Mouse (Mus musculus): ENCODE measurements around the gene Fgr.

Fgr gene

DNA sequence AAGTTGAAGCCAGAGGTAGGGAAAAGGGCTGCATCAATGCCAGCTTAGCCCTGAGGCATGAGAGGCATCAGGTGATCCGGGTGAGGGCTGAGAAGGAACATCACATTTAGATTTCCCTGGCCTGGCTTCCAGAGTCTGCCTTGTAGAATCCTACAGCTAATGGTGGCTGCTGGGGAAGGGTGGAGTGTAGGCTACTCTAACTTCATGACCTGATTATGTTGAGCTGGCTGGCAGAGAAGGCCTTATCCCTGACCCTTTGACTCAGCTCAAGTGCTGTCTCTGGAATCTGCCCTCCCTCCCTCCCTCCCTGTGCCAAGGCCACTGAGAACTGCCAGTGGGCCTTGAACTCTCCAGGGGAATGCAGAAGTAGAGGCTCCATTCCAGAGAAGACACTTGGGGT is 61.6 kb downstream of the Fgr start:
- no peak for DNase-seq (ENCODE audit: low spot score)

DNA sequence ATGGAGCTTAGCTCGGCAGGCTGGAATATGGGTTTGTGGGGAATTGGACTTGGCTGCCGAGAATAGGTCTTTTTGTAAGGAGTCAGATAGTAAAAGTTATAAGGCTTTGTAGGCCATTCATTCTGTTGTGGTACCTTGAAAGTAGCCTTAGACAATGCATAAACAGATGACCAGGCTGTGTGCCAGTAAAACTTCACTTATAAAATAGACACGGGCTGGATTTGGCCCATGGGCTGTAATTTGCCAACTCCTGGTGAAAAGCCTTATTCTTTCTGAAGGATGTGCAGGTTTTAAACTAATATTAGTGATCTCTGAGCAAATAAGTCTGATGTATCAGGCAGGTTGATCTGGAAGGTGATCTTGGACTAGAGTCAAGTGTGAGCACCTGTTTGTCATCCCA is 62.1 kb downstream of the Fgr start:
- DNase-seq (ENCODE audit: low spot score), result no peak

DNA sequence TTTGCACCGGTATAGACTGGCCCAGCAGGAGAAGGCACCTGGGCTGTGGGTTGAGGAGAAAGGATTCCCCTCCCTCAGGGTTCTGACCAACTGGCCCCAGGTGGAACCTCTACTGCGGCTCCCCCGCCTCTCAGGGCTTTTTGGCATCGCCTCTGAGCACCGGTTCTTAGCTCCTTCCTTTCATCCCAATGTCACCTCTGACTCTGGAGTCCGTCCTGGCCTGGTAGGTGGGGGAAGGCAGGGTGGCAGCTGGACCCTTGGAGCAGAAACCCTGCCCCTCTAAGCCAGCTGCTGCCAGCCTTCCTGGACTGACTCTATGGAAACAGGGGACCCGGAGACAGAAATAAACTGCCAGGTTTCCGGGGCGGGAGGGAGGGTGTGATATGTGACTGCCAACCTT is 63.4 kb downstream of the Fgr start:
- no peak for DNase-seq (ENCODE audit: low spot score)

DNA sequence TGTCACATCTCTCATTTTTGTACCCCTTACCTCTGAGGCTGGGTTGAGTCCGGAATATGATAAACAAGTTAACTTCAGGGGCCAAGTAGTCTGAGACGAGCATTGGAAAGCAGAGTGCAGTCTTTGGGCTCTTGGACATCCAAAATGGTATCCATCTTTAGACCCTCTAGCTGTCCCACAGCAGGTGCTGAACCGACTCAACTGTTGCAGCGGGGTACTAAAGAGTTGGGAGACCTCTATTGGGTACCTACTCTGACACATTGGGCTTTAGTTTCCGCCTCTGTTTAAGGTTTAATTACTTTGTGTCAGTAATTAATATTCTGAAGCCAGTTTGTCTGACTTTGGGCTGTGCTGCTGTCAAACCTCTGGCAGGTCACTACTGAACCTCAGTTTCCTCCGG is 63.9 kb downstream of the Fgr start:
- no peak for DNase-seq (ENCODE audit: low spot score)

DNA sequence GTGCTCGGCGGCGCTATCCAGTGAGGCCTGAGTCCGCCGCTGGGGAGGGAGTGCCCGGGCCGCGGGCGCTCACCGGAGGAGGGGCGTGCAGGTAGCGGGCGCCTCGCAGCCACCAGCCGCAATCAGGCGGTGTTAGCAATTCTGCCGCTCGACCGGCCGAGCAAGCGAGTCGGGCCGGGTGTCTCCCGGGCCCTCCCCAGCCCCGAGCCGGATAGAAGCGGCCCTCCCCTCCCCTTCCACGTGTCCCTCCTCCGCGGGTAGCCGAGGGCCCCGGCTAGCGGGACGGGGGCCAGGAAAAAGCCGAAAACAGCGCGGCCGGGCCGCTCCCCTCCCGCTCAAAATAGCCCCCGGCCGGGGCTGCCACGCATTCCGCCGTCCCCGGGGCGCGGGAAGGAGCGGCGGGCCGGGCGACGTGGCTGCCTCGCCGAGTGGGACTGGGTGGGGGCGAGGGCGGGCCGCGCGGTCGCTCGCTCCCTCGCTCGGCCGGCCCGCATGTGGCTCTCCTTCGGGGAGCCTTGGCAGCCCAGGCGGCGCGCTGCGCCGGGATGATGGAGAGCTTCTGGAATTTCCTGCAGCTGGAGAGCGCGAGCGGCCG is 64.7 kb downstream of the Fgr start:
- DNase-seq (ENCODE audit: low spot score), result no peak

DNA sequence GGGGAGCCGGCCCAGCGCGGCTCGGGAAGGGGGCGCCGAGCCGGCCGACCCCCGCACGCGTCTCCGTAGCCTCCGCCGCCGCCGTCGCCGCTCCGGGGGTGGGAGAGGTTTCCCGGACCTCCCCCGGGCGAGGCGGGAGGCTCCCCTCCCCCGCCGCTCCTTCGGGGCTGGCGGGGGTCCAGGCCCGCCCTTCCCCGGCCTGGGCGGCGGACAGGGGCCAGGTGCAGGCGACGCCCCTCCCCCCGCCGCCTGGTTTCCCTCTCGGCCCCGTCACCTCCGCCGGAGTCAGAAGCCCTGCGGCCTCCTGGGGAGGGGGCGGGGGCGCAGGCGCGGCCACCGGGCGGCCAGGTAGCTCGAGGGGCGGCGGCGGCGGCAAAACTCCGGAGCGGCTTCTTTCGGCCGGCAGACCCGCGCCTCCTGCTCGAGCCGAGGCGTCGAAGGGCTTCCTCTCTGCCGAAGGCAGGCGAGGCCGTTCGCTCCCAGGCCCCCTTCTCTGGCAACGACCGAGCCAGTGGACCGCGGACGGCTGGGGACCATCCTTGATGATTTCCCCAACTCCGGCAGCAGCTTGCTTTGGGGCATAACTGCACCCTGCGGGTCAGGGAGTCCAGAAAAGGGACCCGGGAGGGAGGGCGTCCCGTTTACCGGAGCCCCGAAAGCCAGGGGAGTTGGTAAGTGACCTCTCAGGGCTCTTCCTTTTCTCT is 65.4 kb downstream of the Fgr start:
- no peak for DNase-seq (ENCODE audit: low spot score)

DNA sequence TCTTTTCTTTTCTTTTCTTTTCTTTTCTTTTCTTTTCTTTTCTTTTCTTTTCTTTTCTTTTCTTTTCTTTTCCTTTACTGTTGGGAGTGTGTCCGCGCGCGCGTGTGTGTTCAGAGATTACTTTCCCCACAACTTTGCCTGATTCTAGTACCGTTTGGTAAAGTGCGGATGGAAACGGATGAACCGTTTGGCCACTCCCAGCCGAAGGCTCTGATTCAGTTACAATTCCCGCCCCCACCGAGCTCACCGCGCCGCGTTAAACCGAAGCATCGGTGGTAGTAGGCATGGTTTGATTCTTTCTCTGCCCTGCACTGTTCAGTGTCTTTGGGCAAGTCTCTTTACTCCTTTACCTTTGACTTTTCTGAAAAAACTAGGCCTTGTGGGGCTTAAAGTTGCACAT is 65.9 kb downstream of the Fgr start:
- DNase-seq (ENCODE audit: low spot score), result no peak

DNA sequence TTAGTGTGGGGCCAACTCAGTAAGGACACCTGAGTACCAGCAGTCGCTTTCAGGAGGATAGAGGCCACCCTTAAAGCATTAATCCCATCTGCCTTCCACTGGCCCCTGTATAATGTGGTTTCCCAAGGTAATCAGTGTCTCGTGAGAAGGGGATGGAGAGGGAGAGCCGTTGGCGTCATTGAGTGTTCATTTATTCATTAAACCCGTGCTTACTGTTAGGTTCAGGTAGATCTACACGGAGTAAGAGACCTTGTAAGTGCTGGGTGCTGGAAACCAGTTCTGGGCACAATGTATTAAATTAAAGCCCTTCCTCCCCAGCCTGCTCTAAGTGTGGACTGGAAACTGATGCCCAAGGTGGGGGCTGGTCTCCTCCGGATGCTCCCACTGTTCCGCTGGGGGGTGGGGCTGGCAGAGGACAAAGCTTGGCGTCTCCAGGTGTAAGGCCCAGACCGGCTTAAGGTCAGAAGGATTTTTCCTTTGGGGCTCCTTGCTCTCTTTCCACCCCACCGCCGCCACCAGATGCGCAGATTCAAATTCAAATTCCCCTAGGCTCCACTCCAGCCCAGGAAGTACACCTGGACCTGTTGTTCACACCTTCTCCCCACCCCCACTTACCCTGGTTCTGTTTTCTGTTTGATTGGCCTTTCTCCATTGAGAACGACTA is 66.5 kb downstream of the Fgr start:
- no peak for DNase-seq (ENCODE audit: low spot score)

DNA sequence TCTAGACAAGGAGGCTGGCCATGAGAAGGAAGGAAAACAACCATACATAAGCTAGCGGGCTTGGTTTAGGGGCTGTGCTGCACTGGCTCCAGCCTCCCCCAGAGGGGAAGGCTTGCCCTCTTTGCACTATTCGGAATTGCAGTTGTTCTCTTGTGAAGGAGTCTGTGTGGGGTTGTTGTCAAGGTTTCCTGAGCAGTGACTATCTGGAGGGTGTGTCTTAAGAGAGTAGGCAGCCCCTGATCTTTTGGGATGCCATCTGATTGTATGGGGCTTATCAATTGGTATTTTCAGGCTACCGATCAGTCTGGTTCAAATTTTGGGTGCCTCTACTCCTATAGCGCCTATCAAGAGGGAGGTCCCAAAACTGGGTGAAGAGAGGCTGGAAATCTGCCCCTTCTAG is 68.3 kb downstream of the Fgr start:
- DNase-seq (ENCODE audit: low spot score), result no peak

DNA sequence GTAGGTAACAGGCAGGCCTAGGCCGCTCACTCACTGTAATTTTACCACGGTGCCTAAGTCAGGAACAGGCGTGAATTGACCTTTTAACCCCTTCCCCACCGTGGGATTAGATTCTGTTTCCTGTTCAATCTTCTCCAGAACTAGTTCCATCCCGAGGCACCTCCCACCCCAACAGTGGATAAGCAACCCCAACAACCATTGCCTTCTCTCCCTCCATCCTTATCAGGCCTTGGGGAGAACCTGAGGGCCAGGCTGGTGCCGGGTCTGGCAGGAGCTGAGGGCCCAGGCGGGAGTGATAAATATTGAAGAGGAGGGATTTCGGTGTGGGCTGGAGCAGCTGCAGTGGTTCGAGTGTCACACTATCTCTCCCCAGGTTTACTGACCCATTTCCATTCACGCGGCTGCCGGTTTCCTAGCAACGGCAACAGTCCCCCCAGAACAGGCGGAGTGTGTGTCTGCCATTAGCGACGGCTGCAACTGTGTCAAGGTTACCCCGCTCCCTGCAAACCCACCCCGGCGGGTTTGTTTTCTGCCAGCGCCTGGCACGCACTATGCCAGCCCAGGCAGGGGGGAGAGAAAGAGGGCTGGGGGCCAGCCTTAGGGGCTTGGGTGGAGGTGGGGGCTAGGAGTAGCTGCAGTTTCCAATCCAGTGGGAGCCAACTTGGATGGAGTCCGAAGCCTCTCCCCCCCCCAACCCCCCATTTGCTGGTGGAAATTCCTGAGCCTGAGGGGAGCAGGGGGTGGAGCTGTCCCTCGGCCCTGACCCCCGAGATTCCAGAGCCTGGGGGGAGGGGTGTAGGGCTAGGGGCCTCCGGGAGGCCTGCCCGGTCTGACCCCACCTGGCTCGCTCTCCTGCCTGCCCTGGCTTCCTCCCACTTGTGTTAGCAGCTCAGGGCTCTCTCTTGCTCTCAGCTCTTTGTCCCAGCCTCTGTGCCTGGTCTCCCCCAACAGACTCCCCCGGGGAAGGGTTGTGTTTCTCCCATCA is 69.0 kb downstream of the Fgr start:
- DNase-seq (ENCODE audit: low spot score), result no peak

DNA sequence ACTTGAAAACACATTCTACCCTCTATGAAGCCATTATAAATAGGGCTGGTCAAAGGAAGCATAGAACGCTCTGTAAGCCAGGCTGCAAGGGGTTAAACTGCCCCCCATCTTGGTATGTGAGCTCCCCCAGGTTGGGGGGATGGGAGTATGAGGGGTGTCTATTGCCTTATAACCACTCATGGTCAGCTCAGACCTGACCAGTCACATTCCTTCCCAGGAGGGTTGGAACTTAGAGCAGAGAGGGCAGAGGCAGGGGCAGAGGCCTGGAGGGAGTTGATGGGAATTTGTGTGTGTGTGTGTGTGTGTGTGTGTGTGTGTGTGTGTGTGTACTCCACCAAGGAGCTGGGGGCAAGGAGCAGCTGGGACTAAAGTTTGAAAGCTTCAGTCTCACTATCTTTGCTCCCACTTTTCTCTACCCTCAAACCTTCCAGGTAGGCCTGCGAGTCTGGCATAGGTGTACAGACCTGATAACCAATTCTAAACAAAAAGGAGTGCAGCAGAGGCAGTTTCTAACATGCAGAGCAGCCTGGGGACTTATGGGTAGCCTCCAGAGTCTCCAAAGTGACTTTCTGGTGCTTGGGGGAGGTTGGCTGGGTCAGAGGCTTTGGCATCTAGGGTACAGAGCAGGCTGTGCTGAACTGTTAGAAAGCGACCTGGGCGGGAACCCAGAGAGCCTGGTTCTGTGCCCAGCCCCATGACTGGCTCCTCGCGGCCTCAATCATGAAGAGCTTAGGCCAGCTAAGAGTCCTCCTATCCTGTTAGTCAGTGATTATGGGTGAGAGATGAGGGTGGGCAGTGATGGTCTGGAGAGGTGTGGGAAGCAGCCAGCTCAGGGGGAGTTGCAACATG is 70.1 kb downstream of the Fgr start:
- DNase-seq (ENCODE audit: low spot score), result no peak

DNA sequence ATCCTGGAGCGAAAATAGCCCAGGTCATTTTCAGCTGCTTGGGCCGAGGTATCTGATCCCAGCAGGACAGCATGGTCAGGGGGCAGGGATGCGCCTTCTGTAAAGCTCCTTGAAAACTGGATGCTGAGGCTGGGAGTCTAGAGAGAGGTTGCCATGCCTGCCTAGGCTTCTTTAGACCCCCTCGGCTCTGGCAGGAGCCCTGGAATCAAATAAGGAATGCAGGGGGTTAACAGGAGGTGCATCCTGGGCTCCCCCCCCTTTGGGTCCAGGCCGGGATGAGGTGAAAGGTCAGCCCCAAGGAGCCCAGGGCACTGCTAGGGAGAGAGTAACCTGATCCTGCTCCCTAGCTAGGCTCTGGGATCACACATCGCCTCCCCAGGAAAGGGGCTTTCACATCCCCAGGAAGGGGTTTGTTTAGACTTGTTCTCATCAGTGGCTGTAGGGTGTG is 70.8 kb downstream of the Fgr start:
- DNase-seq (ENCODE audit: low spot score), result no peak

DNA sequence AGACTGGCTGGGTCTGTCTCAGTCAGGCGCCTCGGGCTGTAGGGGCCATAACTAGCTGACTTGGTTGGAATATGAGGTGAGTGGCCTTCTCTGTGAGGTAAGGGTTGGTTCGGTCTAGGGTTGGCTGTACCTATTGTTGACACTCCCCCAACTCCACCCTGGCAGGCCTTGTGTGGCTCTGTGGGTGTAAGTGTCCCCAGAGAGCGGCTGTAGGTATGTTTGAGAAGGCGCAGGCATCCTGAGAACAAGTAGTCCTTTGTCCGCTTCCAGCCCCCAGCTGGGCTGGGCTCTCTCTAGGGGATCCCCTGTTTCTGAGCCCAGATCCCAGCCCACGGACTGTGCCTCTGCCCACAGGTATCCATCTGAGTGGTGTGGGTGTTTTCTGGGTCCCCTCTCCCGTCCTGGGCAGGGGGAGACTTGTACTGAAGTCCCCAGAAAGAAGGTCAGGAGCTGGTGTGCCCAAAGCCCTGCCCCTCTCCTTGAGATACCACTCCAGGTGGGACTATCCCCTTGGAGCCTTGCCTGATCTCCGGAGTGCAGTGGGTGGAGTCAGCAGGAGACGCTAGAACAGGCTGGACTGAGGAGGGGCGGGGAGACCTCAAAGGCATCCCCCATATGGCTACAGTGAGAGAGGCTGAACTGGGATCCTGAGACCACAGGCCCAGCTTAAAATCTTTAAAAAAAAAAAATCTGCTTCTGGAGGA is 72.0 kb downstream of the Fgr start:
- DNase-seq (ENCODE audit: low spot score), result no peak

DNA sequence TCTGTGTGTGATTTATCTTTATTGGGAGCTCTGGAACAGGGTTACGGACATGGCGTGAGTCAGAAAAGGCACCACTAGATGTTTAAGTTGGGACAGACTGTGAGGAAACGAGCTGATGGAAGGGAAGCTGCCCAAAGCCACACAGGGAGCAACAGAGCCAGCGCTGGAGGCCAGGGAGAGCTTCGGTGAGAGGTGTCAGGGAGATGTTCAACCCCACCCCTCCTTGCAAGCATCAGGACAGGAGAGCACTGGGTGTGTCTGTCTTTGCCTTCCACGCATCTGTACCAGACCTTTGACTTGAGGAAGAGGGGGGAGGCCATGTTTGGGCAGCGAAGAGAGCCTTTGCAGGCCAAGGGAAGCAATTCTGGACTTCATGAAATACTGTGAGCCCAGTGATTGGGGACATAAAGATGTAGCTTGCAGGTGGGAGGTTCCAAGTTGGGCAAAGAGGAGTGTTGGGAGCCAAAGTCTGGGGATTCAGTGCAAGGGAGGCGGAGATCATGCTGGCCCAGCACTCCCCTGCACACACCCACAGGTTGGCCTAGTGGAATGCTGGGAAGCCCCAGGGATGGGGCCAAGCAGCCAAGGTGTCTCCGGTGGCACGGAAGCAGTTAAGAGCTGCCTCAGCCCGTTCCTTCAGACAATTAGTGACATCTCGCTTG is 72.9 kb downstream of the Fgr start:
- DNase-seq (ENCODE audit: low spot score), result no peak

DNA sequence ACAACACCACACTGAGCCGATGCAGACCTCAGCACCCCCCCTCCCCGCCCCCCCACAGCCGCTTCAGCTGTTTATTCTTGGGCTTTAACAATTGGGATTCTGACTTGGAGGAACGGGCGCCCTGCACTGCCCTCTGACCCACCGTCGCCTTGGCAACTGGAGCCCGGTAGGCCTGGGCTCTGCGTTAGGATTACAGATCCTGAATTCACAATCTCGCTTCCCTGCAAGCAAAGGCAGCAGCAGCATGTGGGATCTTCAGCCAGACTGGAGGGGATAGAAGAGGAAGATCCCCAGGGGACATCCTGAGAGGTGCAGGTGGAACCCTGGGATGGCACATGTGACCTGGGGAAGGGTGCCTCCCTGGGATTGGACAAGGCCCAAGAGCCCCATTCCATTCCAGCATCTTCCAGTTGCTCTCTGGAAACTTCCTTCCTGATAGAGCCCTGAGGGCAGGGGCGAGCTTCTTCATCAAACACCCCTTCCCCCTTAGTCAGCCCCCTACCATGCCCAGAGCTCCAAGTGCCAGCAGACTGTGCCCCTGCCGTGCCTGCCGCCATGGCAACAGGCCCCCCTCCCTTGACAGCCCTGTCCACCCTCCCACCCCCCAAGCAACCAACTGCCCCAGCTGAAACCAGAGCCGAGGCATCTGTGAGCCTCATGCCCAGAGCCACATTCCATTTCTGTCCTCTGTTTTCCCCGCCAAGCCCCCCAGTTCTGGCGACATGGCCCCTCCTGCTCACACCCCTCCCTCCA is 73.6 kb downstream of the Fgr start:
- no peak for DNase-seq (ENCODE audit: low spot score)

DNA sequence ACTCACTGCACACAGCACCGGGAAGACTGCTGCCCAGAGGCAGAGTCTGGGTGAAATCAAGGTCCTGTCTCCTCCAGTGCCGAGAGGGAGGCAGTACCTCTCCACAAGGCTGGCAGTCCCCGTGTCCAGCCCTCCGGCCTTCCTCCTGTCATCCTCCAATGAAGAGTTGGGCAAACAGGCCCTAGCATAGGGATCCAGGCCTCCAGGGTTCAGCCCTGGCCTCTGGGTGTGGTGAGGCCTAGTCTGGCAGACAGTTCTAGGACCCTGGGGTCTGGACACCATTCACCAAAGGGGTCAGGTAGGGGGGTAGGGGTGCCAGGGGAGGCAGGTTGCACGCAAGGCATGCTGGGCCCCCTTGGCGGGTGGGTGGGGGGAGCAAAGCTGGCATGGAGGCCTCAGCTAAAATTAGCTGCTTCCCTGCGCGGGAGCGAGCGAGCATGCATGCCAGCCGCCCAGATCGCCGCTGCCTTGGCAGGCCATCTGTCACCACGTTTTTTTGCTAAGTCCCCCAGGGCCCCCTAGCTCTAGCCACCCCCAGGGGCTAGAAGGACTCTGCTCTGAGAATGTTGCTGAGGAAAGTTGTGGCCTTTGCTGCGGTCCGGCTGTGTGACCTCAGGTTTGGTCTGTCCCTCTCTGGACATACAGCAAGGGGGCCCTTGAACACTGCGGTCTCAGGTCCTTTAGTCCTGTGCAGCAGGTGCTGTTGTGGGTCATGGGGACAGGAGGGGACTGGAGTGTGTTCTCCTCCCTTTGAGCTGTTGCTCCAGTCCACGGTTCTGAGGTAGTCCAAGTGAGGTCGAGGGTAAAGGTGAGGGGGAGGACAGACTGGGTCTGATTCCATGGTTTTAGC is 75.4 kb downstream of the Fgr start:
- DNase-seq (ENCODE audit: low spot score), result no peak

DNA sequence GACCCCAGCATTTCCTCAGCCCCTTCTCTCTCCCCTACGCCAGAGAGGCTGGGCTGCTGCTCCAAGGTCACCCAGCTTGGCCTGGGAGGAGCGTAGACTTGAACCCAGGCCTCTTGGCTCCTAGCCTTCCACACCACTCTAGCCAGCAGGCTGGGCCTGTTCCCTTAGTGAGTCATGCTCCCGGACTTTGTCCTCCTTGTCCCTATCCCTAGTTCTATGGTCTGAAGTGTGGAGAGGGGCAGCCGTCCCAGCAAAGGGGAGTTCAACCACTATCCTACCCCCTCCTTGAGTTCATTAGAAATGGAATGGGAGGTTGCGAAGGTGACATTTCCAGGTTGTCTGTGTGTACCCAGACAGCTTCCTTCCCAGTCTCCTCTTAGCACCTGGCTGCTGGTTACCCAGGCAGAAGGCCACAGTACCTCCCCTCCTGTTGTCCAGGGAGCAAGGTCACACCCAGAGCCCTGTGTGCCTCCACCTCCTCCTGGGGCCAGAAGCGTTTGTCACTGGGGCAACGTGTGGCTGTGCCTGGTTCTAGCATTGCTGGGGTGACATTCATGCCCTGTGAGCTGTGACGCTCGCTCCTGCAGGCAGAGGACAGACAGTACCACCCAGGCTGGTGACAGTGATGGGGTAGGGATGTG is 76.4 kb downstream of the Fgr start:
- no peak for DNase-seq (ENCODE audit: low spot score)
